Mouse (Mus musculus) urinary bladder, postnatal 14 days (tissue): ENCODE measurements at regions not wholly inside any gene's neighbourhood (a gene's known extent, or its start where the extent isn't known, plus 50 kb on each side); places are given as distances from the start of the nearest gene placed in this dataset.
"Not testable (repeated sequence)": the region's sequence is repeated elsewhere in the genome, so short reads cannot be mapped to it uniquely, and the experiment has no call there.

ENCODE experiments used
- DNase-seq: peaks from one replicate; pipeline ENCODE4 v3.0.0; 2021; ENCODE audit warnings: low spot score

DNA sequence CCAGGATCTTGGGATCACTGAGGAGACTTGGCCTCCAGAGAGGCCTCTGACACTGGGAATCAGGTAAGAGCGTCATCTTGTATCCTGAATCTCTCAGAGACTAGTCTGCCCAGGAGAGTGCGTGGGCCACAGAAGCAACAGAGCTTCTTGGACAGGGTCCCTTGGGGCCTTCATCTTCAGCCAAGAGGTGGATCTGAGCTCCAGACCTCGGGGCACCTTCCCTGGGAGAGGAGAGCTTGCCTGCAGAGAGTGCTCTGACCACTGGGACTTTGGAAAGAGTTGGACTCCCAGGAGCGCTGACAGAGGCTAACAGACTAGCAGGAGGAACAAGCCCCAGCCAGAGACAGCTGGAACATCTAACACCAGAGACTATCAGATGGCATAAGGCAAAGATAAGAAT is 73.9 kb upstream of the Gm15319 start:
- peak; percentile 45 for DNase-seq

DNA sequence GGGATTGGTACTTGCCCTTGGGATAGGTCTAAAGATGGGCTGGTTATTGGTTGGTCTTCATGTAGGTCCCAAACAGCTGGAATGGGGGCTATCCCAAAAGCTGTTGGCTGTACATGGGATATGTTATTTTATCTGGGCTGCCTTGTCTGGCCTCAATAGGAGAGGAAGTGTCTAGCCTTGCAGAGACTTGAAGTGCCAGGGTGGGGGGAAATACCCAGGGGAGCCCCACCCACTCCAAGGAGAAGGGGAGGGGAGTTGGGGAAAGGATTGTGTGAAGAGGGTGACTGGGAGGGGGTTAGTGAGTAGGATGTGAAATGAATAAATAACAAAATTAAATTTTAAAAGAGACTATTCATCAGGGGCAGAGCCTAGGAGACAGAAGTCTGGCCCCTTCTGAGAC is 70.2 kb upstream of the Gm15319 start:
- peak; percentile 22 for DNase-seq

DNA sequence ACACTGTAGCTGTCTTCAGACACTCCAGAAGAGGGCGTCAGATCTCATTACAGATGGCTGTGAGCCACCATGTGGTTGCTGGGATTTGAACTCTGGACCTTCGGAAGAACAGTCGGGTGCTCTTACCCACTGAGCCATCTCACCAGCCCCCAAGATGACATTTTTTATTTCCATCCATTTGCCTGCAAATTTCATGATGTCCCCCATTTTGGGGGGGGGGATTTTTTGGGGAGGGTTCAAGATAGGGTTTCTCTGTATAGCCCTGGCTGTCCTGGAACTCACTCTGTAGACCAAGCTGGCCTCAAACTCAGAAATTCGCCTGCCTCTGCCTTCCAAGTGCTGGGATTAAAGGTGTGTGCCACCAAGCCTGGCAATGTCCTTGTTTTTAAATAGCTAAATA is 66.5 kb upstream of the Gm15319 start:
- DNase-seq, result not testable (repeated sequence)

GRCm38 (mm10) chr8:20424903-20425222 is 61.9 kb upstream of the Gm15319 start:
- not testable (repeated sequence) for DNase-seq

GRCm38 (mm10) chr8:20424104-20424902 is 61.3 kb upstream of the Gm15319 start:
- DNase-seq, result peak; percentile 100

DNA sequence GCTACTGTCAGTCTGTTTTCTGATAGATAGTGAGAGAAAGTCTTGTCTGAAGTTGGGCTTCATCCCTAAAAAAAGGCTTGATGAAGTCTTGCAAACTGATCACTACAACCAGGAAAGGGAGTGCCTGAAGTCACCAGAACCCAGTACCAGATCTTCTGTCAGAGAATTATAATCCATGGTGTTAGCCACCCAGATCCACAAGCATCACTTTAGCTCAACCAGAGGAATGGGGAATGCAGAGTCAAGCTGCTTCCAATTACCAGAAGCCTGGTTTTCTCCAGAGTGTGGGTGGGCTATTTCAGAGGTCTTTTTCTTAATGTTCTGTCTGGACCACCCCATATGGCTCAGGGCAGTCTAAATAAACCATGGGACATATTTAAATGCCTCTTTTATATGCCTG is 57.8 kb upstream of the Gm15319 start:
- DNase-seq, result not testable (repeated sequence)
